Mouse (Mus musculus) megakaryocyte, embryonic 14.5 days (primary cell): ENCODE data around the gene 1700021F05Rik. TPM values are rescaled to one million over a fixed set of nuclear protein-coding genes. Genes with fewer than 3 reads are reported as not detected.

Experiments
- H3K27me3 ChIP-seq: replicated peaks from 2 replicates; pipeline ENCODE3; 2012; ENCODE audit warnings: inconsistent platforms
- H3K36me3 ChIP-seq: replicated peaks from 2 replicates; pipeline ENCODE3; 2012; ENCODE audit warnings: low read length, inconsistent platforms, mixed read lengths
- H3K4me1 ChIP-seq: 2 replicates; pipeline ENCODE4 v1.6.1; 2012; ENCODE audit warnings: inconsistent platforms
- H3K4me3 ChIP-seq: replicated peaks from 2 replicates; pipeline ENCODE3; 2012; ENCODE audit warnings: moderate library complexity, mild to moderate bottlenecking, inconsistent platforms
- H3K9me3 ChIP-seq: 2 replicates; pipeline ENCODE4 v1.6.1; 2012; ENCODE audit warnings: inconsistent platforms
- FLI1 ChIP-seq: IDR thresholded peaks from 2 replicates; pipeline ENCODE4 v1.6.1; 2012; ENCODE audit warnings: low read length, inconsistent platforms, mixed read lengths
- GATA1 ChIP-seq: IDR thresholded peaks from 3 replicates; pipeline ENCODE4 v1.6.1; 2012; ENCODE audit warnings: mixed read lengths, low read length, inconsistent platforms, borderline replicate concordance
- polyA plus RNA-seq: library from polyadenylated mRNA; stranded (reverse); fragments of >175 nt; gene quantifications from 2 replicates; pipeline ENCODE4 v1.2.3, GENCODE M21; 2012; ENCODE audit warnings: low replicate concordance; ENCODE audit not compliant: insufficient read depth

The 1700021F05Rik gene
- polyA plus RNA-seq, 1 experiment, result 15.7 TPM

DNA sequence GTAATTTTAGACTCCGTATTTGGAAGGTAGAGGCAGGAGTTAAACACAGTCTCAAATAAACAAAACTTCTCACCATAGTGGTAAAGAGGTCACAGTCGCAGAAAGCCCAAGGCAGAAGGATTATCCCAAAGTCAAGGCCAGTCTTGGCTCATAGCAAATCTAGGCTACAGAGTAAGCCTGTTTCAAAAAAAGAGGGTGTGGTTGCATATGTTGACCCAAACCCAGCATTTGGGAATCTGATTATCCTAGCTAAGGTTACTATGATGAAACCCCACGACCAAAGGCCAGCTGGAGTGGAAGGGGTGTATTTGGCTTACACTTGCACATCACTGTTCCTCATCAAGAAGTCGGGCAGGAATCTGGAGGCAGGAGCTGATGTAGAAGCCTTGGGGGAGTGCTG is 52.5 kb downstream of the 1700021F05Rik start:
- TF ChIP-seq FLI1 (no peak), GATA1 (no peak)
- Histone ChIP-seq H3K4me3 (no peak overlapping the region), H3K9me3 (no peaks in the 10 kb centered on the region), H3K27me3 (no peaks in the 10 kb centered on the region), H3K36me3 (no peaks in the 10 kb centered on the region), H3K4me1 (peaks cover 34% of the 10 kb centered on the region)

DNA sequence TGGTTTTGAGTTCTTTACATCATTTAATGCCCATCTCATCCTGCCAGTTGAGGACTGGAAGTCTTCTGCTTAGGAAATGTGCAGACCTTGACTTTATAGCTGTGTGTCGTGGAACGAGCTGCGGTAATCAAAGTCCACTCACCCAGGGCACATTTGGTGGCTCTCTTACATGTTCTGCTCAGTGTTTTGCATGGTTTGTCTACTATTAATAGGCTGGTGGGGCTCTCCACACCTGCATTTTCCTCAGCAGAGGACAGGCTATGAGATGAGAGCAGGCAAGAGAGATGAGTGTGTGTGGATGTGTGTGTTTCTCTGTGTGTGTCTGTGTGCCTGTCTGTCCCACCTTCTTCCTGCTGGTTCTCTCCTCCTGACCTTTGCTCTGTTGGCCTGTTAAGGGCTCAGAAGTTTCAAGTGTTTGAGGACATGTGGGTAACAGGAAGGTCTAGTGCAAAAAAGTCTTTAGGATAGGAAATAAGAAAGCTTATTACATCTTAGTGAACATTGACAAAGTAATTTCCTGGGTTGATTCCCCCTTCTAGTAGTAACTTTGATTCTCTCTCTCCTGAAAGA is 53.3 kb downstream of the 1700021F05Rik start:
- no peaks in the 10 kb centered on the region for H3K36me3 ChIP-seq
- TF ChIP-seq FLI1 (no peak), GATA1 (no peak)
- H3K4me3 ChIP-seq, result no peak overlapping the region
- no peaks in the 10 kb centered on the region for H3K9me3 ChIP-seq
- H3K4me1 ChIP-seq, result peaks cover 36% of the 10 kb centered on the region
- H3K27me3 ChIP-seq, result no peaks in the 10 kb centered on the region

DNA sequence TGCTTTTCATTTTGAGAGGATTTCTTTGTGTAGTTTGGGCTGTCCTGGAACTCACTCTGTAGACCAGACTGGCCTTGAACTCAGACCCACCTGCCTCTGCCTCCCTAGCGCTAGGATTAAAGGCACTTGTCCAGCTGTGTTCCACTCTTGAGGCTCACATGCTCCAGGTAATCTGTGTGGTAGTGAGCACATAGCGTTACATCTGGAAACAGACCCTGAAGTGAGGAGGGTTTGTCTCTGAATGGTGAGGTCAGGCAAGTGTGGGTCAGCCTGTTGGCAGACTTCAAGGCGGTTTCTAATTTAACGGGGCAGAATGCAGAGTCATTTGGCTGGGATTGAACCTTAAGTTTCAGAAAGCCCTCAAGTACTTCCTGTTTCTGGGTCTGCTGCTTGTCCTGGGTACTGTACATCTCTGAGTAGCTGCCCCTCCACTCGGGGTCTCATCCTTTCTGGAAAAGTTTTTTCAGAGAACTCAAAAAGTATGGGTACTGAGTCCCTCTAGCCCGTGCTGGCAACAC is 55.0 kb downstream of the 1700021F05Rik start:
- H3K4me1 ChIP-seq, result peaks cover 50% of the 10 kb centered on the region

DNA sequence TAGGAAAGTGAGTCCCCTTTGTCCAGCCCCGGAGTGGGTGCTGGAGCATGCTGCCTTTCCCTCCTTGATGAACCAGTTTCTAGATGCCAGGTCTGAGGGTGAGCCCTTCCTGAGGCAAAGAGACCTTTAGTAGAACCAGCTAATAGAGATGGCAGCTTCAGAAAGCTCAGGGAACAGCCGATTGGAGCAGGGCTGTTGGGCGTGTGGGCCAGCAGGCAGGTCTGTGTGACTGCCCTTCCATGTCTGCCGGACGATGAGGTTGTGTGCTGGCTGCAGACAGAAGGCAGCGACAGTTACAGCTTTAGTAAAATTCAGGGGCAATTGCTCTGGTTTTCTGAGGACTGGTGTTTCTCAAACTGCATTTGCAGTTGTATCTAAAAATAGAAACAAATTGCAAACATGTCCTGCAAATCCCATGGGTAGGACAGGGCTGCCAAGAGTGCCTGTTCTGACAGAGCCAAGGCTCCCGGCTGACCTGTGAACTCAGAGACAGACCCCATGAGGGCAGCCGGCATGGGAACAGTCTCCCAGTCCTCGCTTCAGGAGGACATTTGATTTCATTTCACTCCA is 57.3 kb downstream of the 1700021F05Rik start:
- no peaks in the 10 kb centered on the region for H3K36me3 ChIP-seq
- peaks cover 45% of the 10 kb centered on the region for H3K4me1 ChIP-seq
- no peak overlapping the region for H3K4me3 ChIP-seq
- no peaks in the 10 kb centered on the region for H3K27me3 ChIP-seq
- no peak for TF ChIP-seq FLI1
- no peak for TF ChIP-seq GATA1
- no peaks in the 10 kb centered on the region for H3K9me3 ChIP-seq

More for the DNA sequence above, 55.0 kb downstream of the 1700021F05Rik start:
- no peaks in the 10 kb centered on the region for H3K36me3 ChIP-seq
- TF ChIP-seq FLI1 (no peak), GATA1 (no peak)
- H3K27me3 ChIP-seq, result no peaks in the 10 kb centered on the region
- H3K4me3 ChIP-seq, result peak overlapping the region; percentile 8
- no peaks in the 10 kb centered on the region for H3K9me3 ChIP-seq

DNA sequence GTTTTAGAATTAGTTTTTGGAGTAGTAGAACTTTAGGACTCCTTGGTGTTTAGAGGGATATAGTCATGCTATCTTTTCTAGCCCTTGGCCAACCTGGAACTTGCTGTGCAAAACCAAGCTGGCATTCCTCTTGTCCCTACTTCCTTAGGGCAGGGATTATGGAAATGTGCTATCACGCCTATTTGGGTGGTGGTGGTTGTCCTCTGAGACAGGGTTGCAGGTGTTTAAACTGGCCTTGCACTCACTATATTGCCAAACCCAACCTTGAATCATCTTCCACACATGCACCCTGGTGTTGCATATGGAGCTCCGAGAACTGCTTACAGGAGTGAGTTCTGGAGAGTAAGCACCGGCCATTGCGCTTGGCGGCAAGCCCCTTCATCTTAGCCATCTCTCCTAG is 58.8 kb downstream of the 1700021F05Rik start:
- Histone ChIP-seq H3K9me3 (no peaks in the 10 kb centered on the region), H3K27me3 (no peaks in the 10 kb centered on the region), H3K4me1 (peaks cover 49% of the 10 kb centered on the region), H3K4me3 (no peak overlapping the region), H3K36me3 (no peaks in the 10 kb centered on the region)
- TF ChIP-seq FLI1, result no peak
- no peak for TF ChIP-seq GATA1

DNA sequence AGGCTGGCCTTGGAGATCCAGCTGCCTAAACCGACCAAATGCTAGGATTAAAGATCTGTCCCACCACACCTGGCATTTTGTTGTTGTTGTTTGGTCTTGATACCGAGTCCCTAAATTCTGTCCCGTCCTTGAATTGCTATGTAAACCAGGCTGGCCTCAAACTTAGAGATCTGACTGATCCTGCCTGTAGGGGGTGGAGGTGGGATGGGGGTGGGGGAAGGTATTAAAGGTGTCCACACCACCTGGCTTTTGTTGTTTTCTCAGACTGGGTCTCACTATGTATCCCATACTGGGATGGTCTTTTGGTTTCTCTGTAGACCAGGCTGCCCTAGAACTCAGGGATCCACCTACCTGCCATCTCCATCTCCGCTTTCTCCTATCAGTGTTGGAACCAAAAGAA is 59.6 kb downstream of the 1700021F05Rik start:
- TF ChIP-seq FLI1, result no peak
- TF ChIP-seq GATA1, result no peak
- Histone ChIP-seq H3K9me3 (no peaks in the 10 kb centered on the region), H3K4me3 (no peak overlapping the region), H3K36me3 (no peaks in the 10 kb centered on the region), H3K27me3 (no peaks in the 10 kb centered on the region), H3K4me1 (peaks cover 46% of the 10 kb centered on the region)

DNA sequence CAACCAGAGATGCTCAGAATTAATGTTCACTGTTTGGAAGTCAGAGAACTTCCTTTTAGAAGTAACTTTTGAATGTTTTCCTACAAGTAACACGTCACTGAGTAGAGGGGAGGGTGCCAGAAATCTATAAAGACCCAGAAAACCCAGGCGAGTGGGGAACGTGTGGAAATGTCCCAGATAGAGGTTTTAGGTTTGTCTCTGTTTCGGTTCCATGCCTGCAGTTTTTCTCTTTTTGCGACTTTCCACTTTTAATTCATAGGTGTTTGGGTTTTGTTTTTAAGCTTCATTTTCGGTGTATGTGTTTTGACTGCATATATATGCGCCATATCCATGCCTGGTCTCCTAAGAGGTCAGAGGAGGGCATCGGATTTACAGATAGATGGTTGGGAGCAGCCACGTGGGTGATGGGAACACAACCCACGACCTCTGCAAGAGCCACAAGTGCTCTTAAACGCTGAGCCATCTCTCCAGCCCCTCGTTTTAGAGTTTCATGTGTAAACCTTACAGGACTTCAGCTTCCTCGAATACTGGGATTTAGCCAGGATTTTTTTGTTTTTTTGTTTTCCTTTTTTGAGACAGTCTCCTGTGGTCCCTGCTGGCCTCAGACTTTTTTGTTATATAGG is 60.5 kb downstream of the 1700021F05Rik start:
- H3K9me3 ChIP-seq, result no peaks in the 10 kb centered on the region
- H3K27me3 ChIP-seq, result no peaks in the 10 kb centered on the region
- peaks cover 43% of the 10 kb centered on the region for H3K4me1 ChIP-seq
- TF ChIP-seq GATA1 (no peak), FLI1 (no peak)
- H3K36me3 ChIP-seq, result no peaks in the 10 kb centered on the region
- H3K4me3 ChIP-seq, result peak overlapping the region; percentile 96

DNA sequence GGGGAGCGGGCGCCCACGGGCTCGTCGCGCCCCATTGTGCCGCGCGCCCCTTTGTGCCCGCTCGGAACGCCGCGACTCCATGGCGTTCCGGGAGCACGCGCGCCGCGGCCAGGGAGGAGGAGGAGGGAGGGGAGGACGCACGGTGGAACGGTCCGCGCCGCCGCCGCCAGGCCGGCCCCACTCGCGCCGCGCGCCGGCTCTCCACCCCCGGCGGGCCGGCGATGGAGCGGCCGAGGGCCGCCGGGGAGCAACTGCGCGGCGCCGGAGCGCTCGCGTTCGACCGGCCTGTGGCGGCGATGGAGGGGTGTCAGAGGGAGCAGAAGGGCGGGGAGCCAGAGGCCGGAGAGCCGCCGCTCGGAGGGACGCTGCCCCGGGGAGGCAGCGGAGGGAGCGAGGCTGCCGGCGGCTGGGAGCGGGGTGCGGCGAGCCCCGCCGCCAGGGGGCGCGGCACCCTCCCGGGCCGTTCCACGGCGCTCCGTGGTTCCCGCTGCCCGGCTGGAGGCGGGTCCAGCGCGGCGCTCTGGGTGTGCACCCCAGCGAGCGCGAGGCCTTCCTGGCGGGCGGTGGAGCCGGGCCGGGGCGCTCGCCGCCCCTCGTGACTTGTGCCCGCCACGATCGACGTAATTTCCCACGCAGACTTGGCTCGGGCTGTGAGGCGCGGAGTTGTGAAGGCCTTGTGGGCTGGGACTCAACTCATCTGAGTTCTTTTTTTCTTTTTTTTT is 61.2 kb downstream of the 1700021F05Rik start:
- H3K4me3 ChIP-seq, result peak overlapping the region; percentile 96
- no peaks in the 10 kb centered on the region for H3K27me3 ChIP-seq
- H3K36me3 ChIP-seq, result no peaks in the 10 kb centered on the region
- H3K4me1 ChIP-seq, result peaks cover 48% of the 10 kb centered on the region
- TF ChIP-seq FLI1 (no peak), GATA1 (no peak)
- H3K9me3 ChIP-seq, result no peaks in the 10 kb centered on the region

DNA sequence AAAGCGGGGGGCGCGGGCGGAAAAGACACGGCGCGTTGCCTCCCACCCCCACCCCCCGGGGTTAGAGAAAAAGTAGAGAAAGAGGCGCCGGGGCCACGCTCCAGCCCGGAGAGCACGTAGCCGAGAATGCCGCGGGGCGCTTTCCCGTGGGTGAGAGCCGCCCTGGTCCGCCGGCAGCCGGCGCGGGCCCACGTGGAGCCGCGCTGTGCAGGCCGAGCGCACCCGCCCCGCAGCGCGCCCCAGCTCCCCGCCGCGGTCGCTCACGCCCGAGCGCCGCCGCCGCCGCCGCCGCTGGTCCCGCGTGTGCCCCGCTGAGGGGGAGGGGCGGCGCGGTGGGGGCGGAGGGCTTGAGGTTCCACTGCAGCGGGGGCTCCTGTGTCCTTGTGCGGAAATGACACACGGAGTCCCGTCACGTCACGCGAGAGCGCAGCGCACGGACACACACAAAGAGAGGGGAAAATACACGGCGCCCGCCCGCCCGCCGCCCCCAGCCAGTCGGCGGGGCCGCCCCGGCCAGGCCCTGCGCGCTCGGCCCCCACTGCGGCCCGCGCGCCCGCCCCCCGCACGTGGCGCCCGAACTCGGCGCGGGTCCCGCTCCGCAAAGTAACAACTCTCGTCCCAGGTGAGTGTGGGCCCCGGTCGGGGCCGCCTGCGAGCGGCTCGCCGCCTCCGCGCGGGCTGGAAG is 61.9 kb downstream of the 1700021F05Rik start, which contains the start of gene Bend3:
Gene Bend3, plus strand, starts transcription at position 81 of the 685 bp plus-strand sequence.
- TF ChIP-seq FLI1, result no peak
- no peak for TF ChIP-seq GATA1
- Histone ChIP-seq H3K36me3 (no peaks in the 10 kb centered on the region), H3K4me3 (peak within 1 kb of the TSS; percentile 96), H3K9me3 (no peaks in the 10 kb centered on the region), H3K27me3 (no peaks in the 10 kb centered on the region), H3K4me1 (peaks cover 44% of the 10 kb centered on the region)
